In the genomic region with DNA sequence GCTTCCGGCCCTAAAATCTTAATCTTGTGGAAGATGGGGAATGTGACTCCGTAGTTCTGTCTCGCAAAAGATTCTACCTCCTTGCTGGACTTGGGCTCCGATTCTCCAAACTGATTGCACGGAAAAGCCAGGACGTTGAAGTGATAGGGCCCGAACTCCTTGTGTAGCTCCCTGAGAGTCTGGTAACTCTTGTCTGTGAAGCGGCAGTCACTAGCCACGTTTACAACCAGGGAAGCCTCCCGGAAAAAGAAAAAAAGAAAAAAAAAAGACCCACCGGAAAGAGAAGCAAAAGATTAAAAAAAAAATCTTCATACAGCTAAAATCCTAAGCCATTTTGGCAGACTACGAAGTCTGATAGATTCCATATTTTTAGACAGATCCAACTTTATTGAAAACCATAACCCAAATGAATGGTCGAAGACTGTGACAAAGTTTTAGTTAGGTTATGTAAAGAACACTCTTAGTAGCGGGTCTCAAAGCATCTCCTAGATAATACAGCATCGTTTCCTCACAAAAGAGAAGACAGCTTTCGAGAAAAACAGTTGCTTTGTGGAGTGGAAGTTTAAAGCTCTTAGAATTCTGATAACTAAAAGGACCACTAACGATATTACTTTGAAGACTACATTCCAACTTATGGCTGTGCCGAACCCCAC, we compare ENCODE assay signal across 9 mouse cellular contexts. TPM values are rescaled to one million over a fixed set of nuclear protein-coding genes. Genes with fewer than 3 reads are reported as not detected.
DNase-seq lines count a peak whose midpoint lies in the region; ATAC-seq and TF ChIP-seq lines count a peak whose summit lies in the region.
"Had no signal": no experiment of that assay in that cellular context is flagged by ENCODE, and none has a peak within 500 bp of the region (broad histone marks: within the 10 kb centered on the region; RNA-seq: fewer than 3 reads in every experiment).

No protein-coding gene starts in this region.

- 46% methylated on average over 18 of the region's 18 CpGs for WGBS in liver, adult 2 months
- WGBS in embryonic facial prominence, embryonic 13.5 days = 8% methylated on average over 18 of the region's 18 CpGs
- WGBS in intestine, embryonic 15.5 days = 10% methylated on average over 18 of the region's 18 CpGs
- 25% methylated on average over 18 of the region's 18 CpGs for WGBS in neural tube, embryonic 13.5 days

- H3K9me3 ChIP-seq in embryonic facial prominence, embryonic 13.5 days = no peaks in the 10 kb centered on the region
- H3K9me3 ChIP-seq in intestine, embryonic 15.5 days = no peaks in the 10 kb centered on the region
- no peaks in the 10 kb centered on the region for H3K9me3 ChIP-seq in neural tube, embryonic 13.5 days

- H3K36me3 ChIP-seq in liver, adult 2 months (ENCODE audit: control insufficient read depth, insufficient read depth, low read length) = no peaks in the 10 kb centered on the region
- peaks cover 26% of the 10 kb centered on the region for H3K36me3 ChIP-seq in embryonic facial prominence, embryonic 13.5 days
- H3K36me3 ChIP-seq in intestine, embryonic 15.5 days = peaks cover 7% of the 10 kb centered on the region; the same call in 1 of the 2 replicates
- H3K36me3 ChIP-seq in neural tube, embryonic 13.5 days = no peaks in the 10 kb centered on the region

- no peaks in the 10 kb centered on the region for H3K27me3 ChIP-seq in liver, adult 2 months (ENCODE audit: control insufficient read depth, insufficient read depth, low read length)
- no peaks in the 10 kb centered on the region for H3K27me3 ChIP-seq in embryonic facial prominence, embryonic 13.5 days
- H3K27me3 ChIP-seq in intestine, embryonic 15.5 days (replicated peaks) = no peaks in the 10 kb centered on the region
- H3K27me3 ChIP-seq in neural tube, embryonic 13.5 days = no peaks in the 10 kb centered on the region

- no peak overlapping the region for H3K27ac ChIP-seq in liver, adult 2 months (replicated peaks; ENCODE audit: insufficient read depth, low read depth, low read length)
- peak overlapping the region; percentile 88 for H3K27ac ChIP-seq in embryonic facial prominence, embryonic 13.5 days
- peak overlapping the region; percentile 79 for H3K27ac ChIP-seq in intestine, embryonic 15.5 days
- no peak overlapping the region; the same call in 1 of the 2 replicates for H3K27ac ChIP-seq in neural tube, embryonic 13.5 days (replicated peaks)

- no peak for ATAC-seq in embryonic facial prominence, embryonic 13.5 days (ENCODE audit: insufficient number of reproducible peaks, insufficient read depth, low FRiP score, low TSS enrichment, low read depth)
- ATAC-seq in intestine, embryonic 15.5 days = no peak
- ATAC-seq in neural tube, embryonic 13.5 days (ENCODE audit: low read depth) = no peak

- H3K4me1 ChIP-seq in liver, adult 2 months (ENCODE audit: control insufficient read depth, insufficient read depth, low read length) = no peaks in the 10 kb centered on the region
- peaks cover 9% of the 10 kb centered on the region for H3K4me1 ChIP-seq in embryonic facial prominence, embryonic 13.5 days
- H3K4me1 ChIP-seq in intestine, embryonic 15.5 days (replicated peaks) = no peaks in the 10 kb centered on the region
- peaks cover 5% of the 10 kb centered on the region for H3K4me1 ChIP-seq in neural tube, embryonic 13.5 days (replicated peaks)

- peak overlapping the region; percentile 70 for H3K4me2 ChIP-seq in embryonic facial prominence, embryonic 13.5 days
- peak overlapping the region; percentile 49 for H3K4me2 ChIP-seq in intestine, embryonic 15.5 days (replicated peaks)
- peak overlapping the region; percentile 62 for H3K4me2 ChIP-seq in neural tube, embryonic 13.5 days

- H3K79me2 ChIP-seq in liver, adult 2 months (ENCODE audit: control insufficient read depth, insufficient read depth, low read length) = no peaks in the 10 kb centered on the region

- DNase-seq in liver, adult 2 months (ENCODE audit: extremely low read depth, low read depth, low spot score) = no peak
- DNase-seq in liver = no peak
- DNase-seq in ovary, adult 18-20 months (ENCODE audit: low spot score) = no peak
- DNase-seq in frontal cortex, adult 2 months (ENCODE audit: extremely low spot score in 1 of 2, low spot score in 1 of 2) = no peak
- no peak for DNase-seq in frontal cortex, postnatal 25 days (ENCODE audit: low spot score in 2 of 2)

- H3K4me3 ChIP-seq in liver, adult 2 months (ENCODE audit: insufficient read depth, low read depth, low read length) = peak overlapping the region; percentile 43
- peak overlapping the region; percentile 65 for H3K4me3 ChIP-seq in embryonic facial prominence, embryonic 13.5 days
- peak overlapping the region; percentile 48 for H3K4me3 ChIP-seq in intestine, embryonic 15.5 days (replicated peaks)
- H3K4me3 ChIP-seq in neural tube, embryonic 13.5 days = peak overlapping the region; percentile 43

- no peak for TF ChIP-seq POLR2A in liver, adult 2 months (IDR thresholded peaks at IDR 0.05; ENCODE audit: extremely low read depth, insufficient read depth, low read length)

- H3K9ac ChIP-seq in liver, adult 2 months (ENCODE audit: low read depth, low read length) = no peak overlapping the region
- peak overlapping the region; percentile 75 for H3K9ac ChIP-seq in embryonic facial prominence, embryonic 13.5 days
- peak overlapping the region; percentile 49 for H3K9ac ChIP-seq in intestine, embryonic 15.5 days
- peak overlapping the region; percentile 49 for H3K9ac ChIP-seq in neural tube, embryonic 13.5 days

- TF ChIP-seq CTCF in liver, adult 2 months (IDR thresholded peaks at IDR 0.05; ENCODE audit: low read depth, low read length) = no peak

RNA-seq across cellular contexts. Expression of gene Gpx8, which starts 0.6 kb away (rescaled TPM):
- 2.7 and 2.8 TPM in 2 replicates for total RNA-seq in liver, adult 2 months (2014; rRNA removed)
- 0.20 and 0.22 TPM in 2 replicates for polyA plus RNA-seq in liver, adult 2 months (2012; rRNA removed)
- 181 and 205 TPM in 2 replicates for polyA plus RNA-seq in embryonic facial prominence, embryonic 13.5 days (2015; fragmentation: Nextera tagmentation; extraction: Ambion mirVana)
- polyA plus RNA-seq in intestine, embryonic 15.5 days (2015; fragmentation: Nextera tagmentation; extraction: Ambion mirVana) = 106 and 119 TPM in 2 replicates
- polyA plus RNA-seq in neural tube, embryonic 13.5 days (2015; fragmentation: Nextera tagmentation; extraction: Ambion mirVana) = 81.0 and 94.9 TPM in 2 replicates
- 12.8 and 13.4 TPM in 2 replicates for polyA plus RNA-seq in frontal cortex, adult 2 months (2012; rRNA removed)

RNA-seq across cellular contexts. Expression of gene Cdc20b, which starts 10.7 kb away (rescaled TPM):
- total RNA-seq in liver, adult 2 months (2014; rRNA removed) = not detected in 2 replicates
- polyA plus RNA-seq in liver, adult 2 months (2012; rRNA removed) = not detected in 2 replicates
- 0.14 TPM in 1 of 2 replicates, not detected in the other for polyA plus RNA-seq in embryonic facial prominence, embryonic 13.5 days (2015; fragmentation: Nextera tagmentation; extraction: Ambion mirVana)
- not detected in 2 replicates for polyA plus RNA-seq in intestine, embryonic 15.5 days (2015; fragmentation: Nextera tagmentation; extraction: Ambion mirVana)
- polyA plus RNA-seq in neural tube, embryonic 13.5 days (2015; fragmentation: Nextera tagmentation; extraction: Ambion mirVana) = not detected in 2 replicates
- 0.06 and 0.19 TPM in 2 replicates for polyA plus RNA-seq in frontal cortex, adult 2 months (2012; rRNA removed)
- polyA plus RNA-seq: gonadal fat pad, adult 2 months had no signal

RNA-seq across cellular contexts. Expression of gene Mcidas, which starts 51.9 kb away (rescaled TPM):
- not detected in 2 replicates for total RNA-seq in liver, adult 2 months (2014; rRNA removed)
- not detected in 2 replicates for polyA plus RNA-seq in liver, adult 2 months (2012; rRNA removed)
- polyA plus RNA-seq in embryonic facial prominence, embryonic 13.5 days (2015; fragmentation: Nextera tagmentation; extraction: Ambion mirVana) = 0.21 and 0.34 TPM in 2 replicates
- polyA plus RNA-seq in intestine, embryonic 15.5 days (2015; fragmentation: Nextera tagmentation; extraction: Ambion mirVana) = 0.09 TPM in 1 of 2 replicates, not detected in the other
- 0.10 and 0.12 TPM in 2 replicates for polyA plus RNA-seq in neural tube, embryonic 13.5 days (2015; fragmentation: Nextera tagmentation; extraction: Ambion mirVana)
- polyA plus RNA-seq in frontal cortex, adult 2 months (2012; rRNA removed) = 0.19 and 0.26 TPM in 2 replicates

RNA-seq across cellular contexts. Expression of gene Gzma, which starts 55.2 kb away (rescaled TPM):
- total RNA-seq in liver, adult 2 months (2014; rRNA removed) = 0.92 and 1.3 TPM in 2 replicates
- 0.21 and 0.27 TPM in 2 replicates for polyA plus RNA-seq in liver, adult 2 months (2012; rRNA removed)
- polyA plus RNA-seq in embryonic facial prominence, embryonic 13.5 days (2015; fragmentation: Nextera tagmentation; extraction: Ambion mirVana) = not detected in 2 replicates
- 2.4 and 2.7 TPM in 2 replicates for polyA plus RNA-seq in intestine, embryonic 15.5 days (2015; fragmentation: Nextera tagmentation; extraction: Ambion mirVana)
- not detected in 2 replicates for polyA plus RNA-seq in neural tube, embryonic 13.5 days (2015; fragmentation: Nextera tagmentation; extraction: Ambion mirVana)
- polyA plus RNA-seq in frontal cortex, adult 2 months (2012; rRNA removed) = not detected in 2 replicates

RNA-seq across cellular contexts. Expression of gene Ccno, which starts 58.0 kb away (rescaled TPM):
- total RNA-seq in liver, adult 2 months (2014; rRNA removed) = 0.20 and 0.65 TPM in 2 replicates
- 0.70 and 1.7 TPM in 2 replicates for polyA plus RNA-seq in liver, adult 2 months (2012; rRNA removed)
- polyA plus RNA-seq in embryonic facial prominence, embryonic 13.5 days (2015; fragmentation: Nextera tagmentation; extraction: Ambion mirVana) = 0.63 and 1.1 TPM in 2 replicates
- polyA plus RNA-seq in intestine, embryonic 15.5 days (2015; fragmentation: Nextera tagmentation; extraction: Ambion mirVana) = 0.27 and 0.34 TPM in 2 replicates
- polyA plus RNA-seq in neural tube, embryonic 13.5 days (2015; fragmentation: Nextera tagmentation; extraction: Ambion mirVana) = 0.25 TPM in 1 of 2 replicates, not detected in the other
- polyA plus RNA-seq in frontal cortex, adult 2 months (2012; rRNA removed) = 2.6 and 2.9 TPM in 2 replicates

Comparison
In these comparisons a context has a peak if more than half of its experiments do, and no peak if none do; other contexts are left out.
1. H3K27ac ChIP-seq: peak in embryonic facial prominence, embryonic 13.5 days (single experiment) and intestine, embryonic 15.5 days (single experiment); none in liver, adult 2 months (single experiment) and neural tube, embryonic 13.5 days (single experiment).
2. RNA of gene Gpx8, which starts 0.6 kb away (polyA plus RNA-seq): 181 to 205 TPM in embryonic facial prominence, embryonic 13.5 days, 106 to 119 TPM in intestine, embryonic 15.5 days, 81.0 to 94.9 TPM in neural tube, embryonic 13.5 days and 12.8 to 13.4 TPM in frontal cortex, adult 2 months; 0.20 to 0.22 TPM in liver, adult 2 months; every median in the first group is over 10 times any median in the second.
3. Peak in every context shown above with its lines, with median percentiles within 50 percentile points of each other: H3K4me3 ChIP-seq and H3K4me2 ChIP-seq.